Comparison of ENCODE assay signal across 10 mouse cellular contexts in genomic region chr8:123894502-123895097, GRCm38 (mm10). TPM values are rescaled to one million over a fixed set of nuclear protein-coding genes. Genes with fewer than 3 reads are reported as not detected.
DNase-seq lines count a peak whose midpoint lies in the region; ATAC-seq and TF ChIP-seq lines count a peak whose summit lies in the region.
"Had no signal": no experiment of that assay in that cellular context is flagged by ENCODE, and none has a peak within 500 bp of the region (broad histone marks: within the 10 kb centered on the region; RNA-seq: fewer than 3 reads in every experiment).

Acta1 (minus strand) TSS chr8:123894751.

- H3K9ac ChIP-seq in intestine, embryonic 15.5 days: no peak within 1 kb of the TSS

- no peak for DNase-seq in kidney, adult 2 months
- DNase-seq in kidney, adult 11 months: no peak
- DNase-seq in gastrocnemius, adult 8-10 months (ENCODE audit: low spot score in 2 of 2): peak; percentile 86 to 94
- DNase-seq in right cerebral cortex, postnatal 25 days: no peak
- DNase-seq in ovary, adult 18-20 months (ENCODE audit: low spot score): no peak
- no peak for DNase-seq in hindbrain, embryonic 10.5 days (ENCODE audit: low spot score)
- DNase-seq: midbrain, embryonic 14.5 days had no signal

- no peaks in the 10 kb centered on the region for H3K9me3 ChIP-seq in E14TG2a.4 (ENCODE audit: low read length)
- H3K9me3 ChIP-seq in intestine, embryonic 15.5 days: no peaks in the 10 kb centered on the region
- no peaks in the 10 kb centered on the region for H3K9me3 ChIP-seq in hindbrain, embryonic 10.5 days
- H3K9me3 ChIP-seq: G1E had no signal

- no peaks in the 10 kb centered on the region for H3K36me3 ChIP-seq in kidney, adult 2 months (ENCODE audit: control insufficient read depth, insufficient read depth, low read length)
- H3K36me3 ChIP-seq in E14TG2a.4 (ENCODE audit: insufficient read depth, low read length): peaks cover 12% of the 10 kb centered on the region
- H3K36me3 ChIP-seq in intestine, embryonic 15.5 days: no peaks in the 10 kb centered on the region
- peaks cover 13% of the 10 kb centered on the region for H3K36me3 ChIP-seq in hindbrain, embryonic 10.5 days

- peak within 1 kb of the TSS; percentile 22 for H3K4me2 ChIP-seq in intestine, embryonic 15.5 days (replicated peaks)

- TF ChIP-seq POLR2A in kidney, adult 2 months (IDR thresholded peaks at IDR 0.05; ENCODE audit: low read depth, low read length): no peak

- no peaks in the 10 kb centered on the region for H3K4me1 ChIP-seq in kidney, adult 2 months (ENCODE audit: control insufficient read depth, insufficient read depth, low read length)
- peaks cover 34% of the 10 kb centered on the region for H3K4me1 ChIP-seq in E14TG2a.4 (replicated peaks; ENCODE audit: low read depth, low read length)
- H3K4me1 ChIP-seq in intestine, embryonic 15.5 days (replicated peaks): 0 out of 2 replicates have a peak, but pooled peaks cover 14% of the 10 kb centered on the region
- H3K4me1 ChIP-seq in hindbrain, embryonic 10.5 days (replicated peaks): peaks cover 20% of the 10 kb centered on the region

- TF ChIP-seq CTCF in kidney, adult 2 months (conservative IDR thresholded peaks at IDR 0.05; ENCODE audit: insufficient read depth, insufficient read length, low read depth, low read length): no peak
- TF ChIP-seq CTCF in E14TG2a.4 (conservative IDR thresholded peaks at IDR 0.05; ENCODE audit: low read length): no peak

- ATAC-seq in intestine, embryonic 15.5 days: 0 out of 2 replicates have a peak, but pooled peaks have one; percentile 31

- WGBS in kidney, adult 2 months: 17% methylated on average over 15 of the region's 15 CpGs
- WGBS in intestine, embryonic 15.5 days: 24% methylated on average over 15 of the region's 15 CpGs
- WGBS in hindbrain, embryonic 10.5 days: 22% methylated on average over 15 of the region's 15 CpGs

- H3K27me3 ChIP-seq in kidney, adult 2 months (replicated peaks; ENCODE audit: control insufficient read depth, insufficient read depth, low read length): no peaks in the 10 kb centered on the region; the same call in 1 of the 2 replicates
- H3K27me3 ChIP-seq in E14TG2a.4 (ENCODE audit: insufficient read depth, low read length): peaks cover 55% of the 10 kb centered on the region
- peaks cover 61% of the 10 kb centered on the region for H3K27me3 ChIP-seq in intestine, embryonic 15.5 days (replicated peaks)
- peaks cover 74% of the 10 kb centered on the region for H3K27me3 ChIP-seq in hindbrain, embryonic 10.5 days (ENCODE audit: insufficient read depth, poor library complexity, severe bottlenecking)

- no peak within 1 kb of the TSS for H3K4me3 ChIP-seq in kidney, adult 2 months (ENCODE audit: insufficient read depth, low read depth, low read length)
- H3K4me3 ChIP-seq in E14TG2a.4 (replicated peaks; ENCODE audit: low read length): 0 out of 2 replicates have a peak within 1 kb of the TSS, but pooled peaks have one; percentile 10
- no peak within 1 kb of the TSS for H3K4me3 ChIP-seq in intestine, embryonic 15.5 days (replicated peaks)
- no peak within 1 kb of the TSS for H3K4me3 ChIP-seq in hindbrain, embryonic 10.5 days

- no peak within 1 kb of the TSS for H3K27ac ChIP-seq in kidney, adult 2 months (ENCODE audit: insufficient read depth, low read depth, low read length)
- no peak within 1 kb of the TSS for H3K27ac ChIP-seq in intestine, embryonic 15.5 days
- H3K27ac ChIP-seq in hindbrain, embryonic 10.5 days: no peak within 1 kb of the TSS

RNA-seq across cellular contexts. Expression of gene Acta1, which starts in this region (rescaled TPM):
- 1.3 and 665 TPM in 2 replicates for polyA plus RNA-seq in kidney, adult 2 months (2012; rRNA removed)
- total RNA-seq in gastrocnemius, adult 8-10 months (2022): over 10,000 TPM; 41,837 to 48,547 (median 43,671) TPM
- polyA plus RNA-seq in intestine, embryonic 15.5 days (2015; fragmentation: Nextera tagmentation; extraction: Ambion mirVana): 6.3 and 22.2 TPM in 2 replicates
- 0.48 and 1.3 TPM in 2 replicates for polyA plus RNA-seq in hindbrain, embryonic 10.5 days (2016; fragmentation: Nextera tagmentation; extraction: Ambion mirVana)
- total RNA-seq: G1E had no signal

Comparison
In these comparisons a context has a peak if more than half of its experiments do, and no peak if none do; other contexts are left out.
1. DNase-seq: peak in gastrocnemius, adult 8-10 months (2 of 2); none in kidney, adult 2 months (single experiment), kidney, adult 11 months (single experiment), right cerebral cortex, postnatal 25 days (single experiment), ovary, adult 18-20 months (single experiment) and hindbrain, embryonic 10.5 days (single experiment).